Mouse (Mus musculus): Measurements from ENCODE around the gene Pla2g2c.

DNA sequence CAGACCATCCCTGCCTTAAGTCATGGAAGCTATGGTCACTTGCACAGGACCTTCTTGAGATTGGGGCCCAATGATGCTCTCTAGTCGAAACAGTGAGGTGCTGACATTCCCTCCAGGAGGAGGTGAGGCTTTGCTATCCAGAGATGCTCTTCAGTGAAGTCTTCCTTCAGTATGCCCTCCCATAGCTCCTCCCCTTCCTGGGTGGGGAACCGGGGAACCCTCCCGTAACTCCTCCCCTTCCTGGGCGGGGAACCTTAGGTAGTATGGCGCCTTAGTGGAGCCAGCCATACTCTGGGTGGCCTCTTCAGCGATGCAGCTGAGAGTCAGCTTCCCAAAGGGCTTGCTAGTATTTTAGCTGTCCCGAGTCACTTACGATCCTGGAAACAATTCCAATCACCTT lies 18.0 kb upstream of the Pla2g2c start:
- TF ChIP-seq CTCF (IDR thresholded peaks at IDR 0.05; ENCODE audit: borderline replicate concordance, insufficient read depth, low read depth, low read length) = no peak
- no peak for TF ChIP-seq POLR2A (IDR thresholded peaks at IDR 0.05; ENCODE audit: borderline replicate concordance, insufficient read depth, low read length)

Data from cerebellum, adult 2 months (tissue).